Mouse (Mus musculus) embryonic facial prominence, embryonic 14.5 days (tissue): ENCODE results near the gene Fam69a. TPM values are rescaled to one million over a fixed set of nuclear protein-coding genes. Genes with fewer than 3 reads are reported as not detected.

ENCODE experiments used
- ATAC-seq: fragments of 200-750 bp; cut with Nextera tagmentation; 2 replicates; pipeline ENCODE4 v1.8.0; 2017; ENCODE audit warnings: low read depth, moderate number of reproducible peaks, moderate TSS enrichment
- DNase-seq: peaks from one replicate; pipeline ENCODE4 v3.0.0-alpha.2; 2015; ENCODE audit warnings: low spot score
- H3K27ac ChIP-seq: fragments of 300-500 bp; sonication (generic); replicated peaks from 2 replicates; pipeline ENCODE4 v1.5.1; 2014; ENCODE audit warnings: low read depth, mild to moderate bottlenecking, low read length, moderate library complexity
- H3K27me3 ChIP-seq: fragments of 300-500 bp; sonication (generic); replicated peaks from 2 replicates; pipeline ENCODE4 v1.6.1; 2014; ENCODE audit warnings: low read length; ENCODE audit not compliant: control insufficient read depth, insufficient read depth
- H3K36me3 ChIP-seq: fragments of 300-500 bp; sonication (generic); 2 replicates; pipeline ENCODE4 v1.6.1; 2014; ENCODE audit warnings: low read length, mixed read lengths; ENCODE audit not compliant: control insufficient read depth, insufficient read depth
- H3K4me1 ChIP-seq: fragments of 300-500 bp; sonication (generic); 2 replicates; pipeline ENCODE4 v1.6.1; 2014; ENCODE audit warnings: antibody characterized with exemption, low read length; ENCODE audit not compliant: control insufficient read depth, insufficient read depth
- H3K4me2 ChIP-seq: fragments of 300-500 bp; sonication (generic); 2 replicates; pipeline ENCODE4 v1.6.1; 2014; ENCODE audit warnings: low read depth, mild to moderate bottlenecking, low read length, moderate library complexity, mixed read lengths
- H3K4me3 ChIP-seq: fragments of 300-500 bp; sonication (generic); 2 replicates; pipeline ENCODE4 v1.5.1; 2014; ENCODE audit warnings: low read depth, mild to moderate bottlenecking, low read length
- H3K9ac ChIP-seq: fragments of 300-500 bp; sonication (generic); 2 replicates; pipeline ENCODE4 v1.6.1; 2014; ENCODE audit warnings: low read depth, mild to moderate bottlenecking, low read length, moderate library complexity, mixed read lengths
- H3K9me3 ChIP-seq: fragments of 300-500 bp; sonication (generic); 2 replicates; pipeline ENCODE4 v1.6.1; 2016; ENCODE audit warnings: low read length; ENCODE audit not compliant: control insufficient read depth
- WGBS: fragments of 180-500 bp; shearing (Covaris S2); extraction: QIAGEN DNeasy Blood & Tissue Kit; methylation state at CpG from one replicate; pipeline ENCODE4 v1.1.7; 2014; 5-methylcytosine and 5-hydroxymethylcytosine counted together
- polyA plus RNA-seq: library from polyadenylated mRNA; unstranded; fragments of >200 nt; fragmentation: Nextera tagmentation; extraction: Ambion mirVana; gene quantifications from 2 replicates; pipeline ENCODE4 v1.2.1, GENCODE M21; 2014

Fam69a gene
- polyA plus RNA-seq, 1 experiment from 2014 or later = 33.0 TPM

DNA sequence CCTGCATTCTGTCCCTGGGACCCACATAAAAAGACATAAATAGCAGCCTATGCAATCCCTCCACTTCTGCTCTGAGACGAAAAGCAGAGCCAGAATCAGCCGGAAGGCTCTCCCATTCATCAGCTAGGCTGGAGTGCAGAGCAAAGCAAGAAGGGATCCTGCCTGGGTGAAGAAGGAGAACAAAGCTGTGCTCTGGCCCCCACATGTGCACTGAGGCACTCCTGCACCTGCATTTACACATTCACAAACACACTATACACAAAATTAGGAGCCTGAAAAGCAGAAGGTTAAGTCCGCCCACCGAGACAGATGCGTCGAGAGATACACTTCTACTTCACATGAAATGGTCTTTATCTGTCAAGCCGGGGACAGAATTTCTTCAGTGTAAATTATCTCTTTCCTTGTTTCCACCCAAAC is 113.0 kb downstream of the Fam69a start:
- DNase-seq (peak; percentile 29), ATAC-seq (no peak)
- WGBS = 72% methylated on average over 7 of the region's 7 CpGs
- Histone ChIP-seq H3K27me3 (no peaks in the 10 kb centered on the region), H3K36me3 (no peaks in the 10 kb centered on the region), H3K27ac (no peak overlapping the region; the same call in 1 of the 2 replicates), H3K9me3 (no peaks in the 10 kb centered on the region), H3K4me2 (no peak overlapping the region), H3K4me1 (no peaks in the 10 kb centered on the region), H3K9ac (no peak overlapping the region), H3K4me3 (no peak overlapping the region)

DNA sequence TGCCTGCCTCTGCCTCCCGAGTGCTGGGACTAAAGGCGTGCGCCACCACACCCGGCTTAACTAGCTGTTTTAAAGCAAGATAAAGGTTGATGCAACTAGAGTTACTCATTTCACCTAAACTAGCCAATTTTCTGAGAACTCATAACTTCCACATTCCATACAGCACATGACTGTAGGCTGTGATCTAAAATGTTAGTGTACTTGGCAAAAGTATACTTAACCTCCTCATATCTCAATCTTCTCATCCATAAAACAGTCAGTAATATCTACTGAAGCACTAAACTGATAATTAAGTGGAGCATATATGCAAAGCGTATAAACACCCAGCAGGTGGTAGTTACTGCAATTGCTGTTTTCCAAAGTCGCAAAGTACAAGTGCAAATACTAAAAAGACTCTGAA is 113.6 kb downstream of the Fam69a start:
- DNase-seq = no peak
- 84% methylated on average over 6 of the region's 6 CpGs for WGBS

DNA sequence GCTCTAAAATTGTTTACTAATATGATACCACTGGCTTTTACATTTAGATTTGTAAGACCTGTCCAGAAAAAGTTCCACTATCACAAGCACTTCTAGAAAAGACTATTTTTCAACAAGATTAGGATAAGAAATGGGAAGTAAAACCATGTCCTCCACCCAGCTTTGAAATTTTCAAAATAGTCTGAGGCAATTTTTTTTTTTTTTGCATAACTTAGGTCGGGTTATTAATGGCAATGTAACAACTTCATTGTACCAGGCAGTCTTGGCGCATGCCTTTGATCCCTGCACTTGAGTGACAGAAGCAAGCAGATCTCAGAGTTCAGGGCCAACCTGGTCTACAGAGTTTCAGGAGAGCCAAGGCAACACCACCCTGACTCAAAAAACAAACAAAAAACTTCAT is 117.2 kb downstream of the Fam69a start:
- Histone ChIP-seq H3K9me3 (no peaks in the 10 kb centered on the region), H3K4me2 (peak overlapping the region; percentile 64), H3K4me1 (peaks cover 4% of the 10 kb centered on the region; the same call in 1 of the 2 replicates), H3K27ac (no peak overlapping the region), H3K9ac (no peak overlapping the region), H3K4me3 (no peak overlapping the region), H3K27me3 (no peaks in the 10 kb centered on the region), H3K36me3 (no peaks in the 10 kb centered on the region)
- ATAC-seq (no peak), DNase-seq (no peak)
- WGBS = 54% methylated on average over 2 of the region's 2 CpGs

More for the DNA sequence above, 113.6 kb downstream of the Fam69a start:
- H3K36me3 ChIP-seq = no peaks in the 10 kb centered on the region
- H3K4me1 ChIP-seq = no peaks in the 10 kb centered on the region
- no peak overlapping the region for H3K27ac ChIP-seq
- no peak overlapping the region for H3K4me3 ChIP-seq
- H3K9me3 ChIP-seq = no peaks in the 10 kb centered on the region
- no peak overlapping the region for H3K4me2 ChIP-seq
- H3K27me3 ChIP-seq = no peaks in the 10 kb centered on the region
- ATAC-seq = no peak
- H3K9ac ChIP-seq = no peak overlapping the region

DNA sequence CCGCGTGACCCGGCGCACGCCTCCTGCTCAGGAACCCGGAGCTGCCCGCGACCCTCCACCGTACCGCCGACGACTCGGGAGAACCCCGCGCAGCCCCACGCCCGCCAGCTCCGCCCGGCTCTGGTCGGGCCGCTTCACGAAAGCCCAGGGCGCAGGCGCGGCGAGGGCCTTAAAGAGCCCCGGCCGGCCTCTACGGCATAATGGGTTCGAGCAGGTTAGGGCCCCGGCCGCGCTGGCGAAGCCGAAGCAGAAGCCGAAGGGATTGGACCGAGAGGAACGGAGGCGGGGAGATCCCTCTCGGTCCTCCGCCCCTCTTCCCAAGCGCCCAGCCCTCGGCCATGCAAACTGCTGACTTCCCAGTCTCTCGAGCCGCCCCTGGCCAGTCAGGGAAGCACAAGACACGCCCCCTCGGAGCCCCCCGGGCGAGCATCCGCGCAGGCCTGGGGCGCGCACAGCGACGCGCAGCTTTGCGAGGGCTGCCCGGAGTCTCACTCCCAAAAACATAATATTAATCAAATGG is 117.9 kb downstream of the Fam69a start:
- DNase-seq (peak; percentile 98), ATAC-seq (peak; percentile 99)
- Histone ChIP-seq H3K4me3 (peak overlapping the region; percentile 88), H3K27ac (peak overlapping the region; percentile 95), H3K9me3 (no peaks in the 10 kb centered on the region), H3K9ac (peak overlapping the region; percentile 95), H3K27me3 (no peaks in the 10 kb centered on the region), H3K36me3 (no peaks in the 10 kb centered on the region), H3K4me2 (peak overlapping the region; percentile 64), H3K4me1 (peaks cover 4% of the 10 kb centered on the region; the same call in 1 of the 2 replicates)
- WGBS = under 1% methylated on average over 24 of the region's 58 CpGs

DNA sequence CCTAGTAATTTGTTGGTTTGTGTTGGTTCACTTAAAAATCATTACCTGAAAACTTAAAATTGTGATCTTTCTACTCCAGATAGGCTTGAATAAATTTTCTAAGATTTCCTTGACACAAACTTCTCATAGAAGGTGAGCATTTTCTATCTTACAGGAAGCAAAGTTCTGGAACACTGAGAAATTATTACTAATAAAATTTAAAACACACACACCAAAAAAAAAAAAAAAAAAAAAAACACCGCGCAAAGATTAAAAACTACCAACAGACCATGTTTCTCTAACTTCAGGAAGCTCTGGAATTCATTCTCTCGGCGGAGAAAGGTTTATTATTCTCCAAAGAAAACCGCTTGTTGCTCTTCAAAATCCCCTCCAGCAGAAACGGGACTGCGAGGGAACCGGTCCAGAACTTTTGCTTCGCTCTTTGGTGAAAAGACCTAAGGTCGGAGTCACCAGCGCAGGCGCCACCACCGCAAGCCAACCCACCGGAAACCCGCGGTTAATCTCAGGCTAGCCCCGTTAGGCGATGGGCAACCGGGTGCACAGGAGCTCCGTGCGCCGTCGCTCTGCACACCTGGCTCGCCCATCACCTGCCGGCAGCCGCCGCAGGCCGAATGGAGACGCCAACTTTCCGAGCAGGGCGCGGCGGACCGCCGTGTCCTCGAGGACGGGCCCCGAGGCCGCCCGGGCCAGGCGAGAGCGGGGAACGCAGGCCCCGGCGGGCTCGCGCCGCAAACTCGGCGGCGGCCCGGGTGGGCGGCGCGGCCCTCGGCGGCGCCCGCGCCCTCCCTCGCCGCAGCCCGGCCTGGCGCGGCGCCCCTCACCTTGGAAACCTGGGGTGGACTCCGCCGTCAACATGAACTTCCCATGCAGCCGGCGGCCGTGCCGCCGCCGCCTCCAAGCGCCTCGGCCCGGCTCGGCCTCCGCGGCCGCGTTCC is 118.6 kb downstream of the Fam69a start:
- H3K4me1 ChIP-seq = peaks cover 4% of the 10 kb centered on the region; the same call in 1 of the 2 replicates
- H3K27me3 ChIP-seq = no peaks in the 10 kb centered on the region
- peak overlapping the region; percentile 95 for H3K9ac ChIP-seq
- H3K27ac ChIP-seq = peak overlapping the region; percentile 95
- H3K36me3 ChIP-seq = no peaks in the 10 kb centered on the region
- H3K9me3 ChIP-seq = no peaks in the 10 kb centered on the region
- peak; percentile 69 for DNase-seq
- H3K4me2 ChIP-seq = peak overlapping the region; percentile 64
- peak overlapping the region; percentile 88 for H3K4me3 ChIP-seq
- peak; percentile 73 for ATAC-seq
- under 1% methylated on average over 20 of the region's 82 CpGs for WGBS

DNA sequence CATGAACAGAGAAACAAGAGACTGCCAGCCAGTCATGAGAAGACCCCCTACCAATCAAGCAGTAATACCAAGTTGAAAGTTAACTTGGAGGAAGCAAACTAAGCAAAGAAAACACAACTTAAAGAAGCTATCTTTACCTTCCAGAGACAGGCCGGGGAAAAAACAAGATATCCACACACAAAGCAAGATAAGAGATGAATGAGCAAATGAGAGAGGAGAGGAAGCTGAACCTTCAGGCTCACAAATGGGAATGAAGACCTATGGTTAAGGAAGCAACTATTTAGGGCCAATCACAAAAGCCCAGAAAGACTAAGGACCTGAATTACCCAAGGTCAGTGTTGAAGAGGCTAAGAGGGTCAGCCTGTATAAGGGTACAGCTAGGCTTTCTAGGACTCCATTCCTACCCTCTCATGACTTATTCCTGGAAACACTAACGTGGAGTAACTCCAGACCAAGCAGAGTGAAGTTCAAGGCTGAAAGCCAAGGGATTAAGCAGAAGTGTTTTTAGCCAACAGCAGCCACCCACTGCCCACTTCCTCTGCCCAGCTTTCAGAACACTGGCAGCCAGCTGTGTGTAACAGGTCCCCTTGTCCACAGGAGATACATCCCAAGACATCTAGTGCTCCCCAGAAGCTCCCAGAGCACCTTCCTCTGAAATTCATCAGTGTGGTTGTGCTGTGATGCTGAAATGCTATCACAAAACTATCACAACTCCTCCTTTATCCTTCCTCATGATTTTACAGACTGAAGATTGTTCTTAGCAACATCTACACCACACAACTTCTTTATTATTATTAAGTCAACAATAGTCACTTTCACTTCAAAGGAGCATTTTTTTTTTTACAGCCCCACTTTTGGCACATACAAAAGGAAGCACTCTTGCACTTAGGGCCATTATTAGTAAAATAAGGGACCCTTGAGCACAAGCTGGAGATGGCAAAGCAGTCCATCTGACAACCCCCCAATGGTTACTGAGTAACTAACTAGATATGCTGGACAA is 120.5 kb downstream of the Fam69a start:
- ATAC-seq = no peak
- Histone ChIP-seq H3K36me3 (no peaks in the 10 kb centered on the region), H3K4me2 (no peak overlapping the region), H3K4me3 (no peak overlapping the region), H3K9me3 (no peaks in the 10 kb centered on the region), H3K4me1 (peaks cover 4% of the 10 kb centered on the region; the same call in 1 of the 2 replicates), H3K27me3 (no peaks in the 10 kb centered on the region), H3K27ac (no peak overlapping the region), H3K9ac (no peak overlapping the region)
- peak; percentile 15 for DNase-seq
- WGBS = 53% methylated on average over 2 of the region's 2 CpGs

DNA sequence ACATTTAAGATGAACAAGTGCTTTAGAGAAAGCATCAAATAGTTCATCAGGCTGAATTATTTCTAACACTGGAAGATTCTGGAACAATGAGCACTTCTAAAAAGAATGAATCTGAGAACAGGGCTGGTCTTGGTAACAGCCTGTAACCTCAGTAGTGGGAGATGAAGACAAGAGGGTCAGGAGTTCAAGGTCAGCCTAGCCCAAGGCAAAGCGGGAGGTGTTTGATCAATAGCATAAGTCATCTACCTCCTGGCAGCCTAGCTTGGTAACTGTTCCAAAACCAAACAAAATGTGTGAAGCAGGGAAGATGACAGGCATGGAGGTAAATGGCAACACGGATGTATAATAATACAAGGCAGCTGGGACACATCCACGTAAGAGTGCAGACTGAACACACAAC is 122.9 kb downstream of the Fam69a start:
- Histone ChIP-seq H3K9ac (no peak overlapping the region), H3K36me3 (no peaks in the 10 kb centered on the region), H3K4me3 (no peak overlapping the region), H3K9me3 (no peaks in the 10 kb centered on the region), H3K4me1 (peaks cover 4% of the 10 kb centered on the region; the same call in 1 of the 2 replicates), H3K27me3 (no peaks in the 10 kb centered on the region), H3K27ac (no peak overlapping the region), H3K4me2 (no peak overlapping the region)
- ATAC-seq (no peak), DNase-seq (no peak)
- WGBS = 77% methylated on average over 3 of the region's 3 CpGs

DNA sequence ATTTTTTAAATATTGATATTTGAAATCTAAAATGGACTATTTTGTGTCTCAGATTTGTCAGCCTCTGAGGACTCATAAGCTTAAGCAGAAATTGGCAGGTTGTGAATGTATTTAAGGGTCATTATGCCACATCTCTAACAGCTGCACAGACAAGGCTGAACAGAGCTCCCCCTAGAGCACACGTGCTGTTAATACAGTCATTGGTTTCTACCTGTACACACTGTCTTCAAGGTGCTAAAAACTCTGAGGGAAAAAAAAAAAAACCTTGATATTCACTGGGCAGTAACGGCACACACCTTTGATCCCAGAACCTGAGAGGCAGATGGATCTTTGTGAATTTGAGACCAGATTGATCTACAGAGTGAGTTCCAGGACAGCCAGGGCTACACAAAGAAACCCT is 127.9 kb downstream of the Fam69a start:
- H3K36me3 ChIP-seq = no peaks in the 10 kb centered on the region
- no peaks in the 10 kb centered on the region for H3K27me3 ChIP-seq
- H3K27ac ChIP-seq = no peak overlapping the region
- no peak for DNase-seq
- H3K9ac ChIP-seq = no peak overlapping the region
- 0 out of 2 replicates have a peak, but pooled peaks cover under 1% of the 10 kb centered on the region for H3K4me1 ChIP-seq
- WGBS = 42% methylated on average over 2 of the region's 2 CpGs
- H3K4me2 ChIP-seq = no peak overlapping the region
- H3K4me3 ChIP-seq = no peak overlapping the region
- H3K9me3 ChIP-seq = no peaks in the 10 kb centered on the region
- no peak for ATAC-seq
